Mouse (Mus musculus): ENCODE data around the gene Rasa1.

GRCm38 (mm10) chr13:85310483-85310882 lies 21.6 kb upstream of the Rasa1 start:
- TF ChIP-seq MAX (IDR thresholded peaks at IDR 0.05) (no peak), CTCF (IDR thresholded peaks at IDR 0.05; ENCODE audit: control insufficient read depth, insufficient read depth, insufficient read length) (no peak), MYOG (IDR thresholded peaks at IDR 0.05; ENCODE audit: control insufficient read depth, extremely low read depth, insufficient read length) (no peak), USF1 (IDR thresholded peaks at IDR 0.05; ENCODE audit: low read depth) (no peak)
